Mouse (Mus musculus) testis, adult 2 months (tissue): ENCODE data around the gene Chl1. TPM values are rescaled to one million over a fixed set of nuclear protein-coding genes. Genes with fewer than 3 reads are reported as not detected.

Experiments used
- H3K27ac ChIP-seq: fragments of 200-500 bp; 2 replicates; pipeline ENCODE4 v1.5.1; 2012; ENCODE audit warnings: low read depth, low read length; ENCODE audit not compliant: control insufficient read depth, insufficient read depth
- H3K27me3 ChIP-seq: fragments of 200-500 bp; 2 replicates; pipeline ENCODE4 v1.6.1; 2012; ENCODE audit warnings: mild to moderate bottlenecking, low read length, moderate library complexity; ENCODE audit not compliant: control insufficient read depth, insufficient read depth
- H3K36me3 ChIP-seq: fragments of 200-500 bp; 2 replicates; pipeline ENCODE4 v1.6.1; 2012; ENCODE audit warnings: mild to moderate bottlenecking, low read length; ENCODE audit not compliant: control insufficient read depth, insufficient read depth
- H3K4me1 ChIP-seq: fragments of 200-500 bp; 2 replicates; pipeline ENCODE4 v1.6.1; 2012; ENCODE audit warnings: low read length; ENCODE audit not compliant: control insufficient read depth, insufficient read depth
- H3K4me3 ChIP-seq: fragments of 200-500 bp; 2 replicates; pipeline ENCODE4 v1.5.1; 2012; ENCODE audit warnings: low read depth, mild to moderate bottlenecking, low read length, moderate library complexity, mixed read lengths; ENCODE audit not compliant: control insufficient read depth
- CTCF ChIP-seq: fragments of 200-500 bp; IDR thresholded peaks from 2 replicates; pipeline ENCODE4 v1.5.1; 2012; ENCODE audit warnings: low read depth, mild to moderate bottlenecking, inconsistent platforms, low read length, moderate library complexity; ENCODE audit not compliant: control insufficient read depth, insufficient read depth, insufficient replicate concordance
- POLR2A ChIP-seq: fragments of 200-500 bp; IDR thresholded peaks from 2 replicates; pipeline ENCODE4 v1.6.1; 2012; ENCODE audit warnings: low read depth, mild to moderate bottlenecking, inconsistent platforms, low read length, moderate library complexity; ENCODE audit not compliant: control insufficient read depth
- polyA plus RNA-seq: library from polyadenylated mRNA; depleted of rRNA; stranded (reverse); fragments of >200 nt; gene quantifications from 2 replicates; pipeline ENCODE4 v1.2.3, GENCODE M21; 2012

Chl1 gene
- polyA plus RNA-seq, 1 experiment, result 192 TPM

DNA sequence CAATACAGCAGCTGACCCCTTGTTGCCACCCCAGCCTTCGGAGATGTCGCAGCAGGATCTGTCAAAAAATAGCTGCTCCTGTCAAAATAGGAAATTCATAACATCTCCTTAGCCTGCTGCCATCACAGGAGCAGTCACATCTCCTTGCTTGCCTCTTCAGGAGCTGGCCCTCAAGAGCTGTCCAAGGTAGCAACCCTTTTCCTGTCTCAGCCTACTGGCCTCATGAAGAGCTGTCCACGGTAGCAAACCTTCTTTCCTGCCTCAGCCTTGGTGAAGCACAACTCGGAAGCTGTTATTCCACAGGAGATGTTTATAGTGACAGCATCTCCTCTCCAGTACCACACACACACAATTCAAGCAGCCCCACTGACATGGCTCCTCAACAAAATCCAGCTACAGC is 243.5 kb downstream of the Chl1 start:
- no peaks in the 10 kb centered on the region for H3K4me1 ChIP-seq
- H3K4me3 ChIP-seq, result no peak overlapping the region
- no peak overlapping the region for H3K27ac ChIP-seq
- TF ChIP-seq POLR2A (no peak), CTCF (no peak)
- no peaks in the 10 kb centered on the region for H3K36me3 ChIP-seq
- H3K27me3 ChIP-seq, result no peaks in the 10 kb centered on the region

DNA sequence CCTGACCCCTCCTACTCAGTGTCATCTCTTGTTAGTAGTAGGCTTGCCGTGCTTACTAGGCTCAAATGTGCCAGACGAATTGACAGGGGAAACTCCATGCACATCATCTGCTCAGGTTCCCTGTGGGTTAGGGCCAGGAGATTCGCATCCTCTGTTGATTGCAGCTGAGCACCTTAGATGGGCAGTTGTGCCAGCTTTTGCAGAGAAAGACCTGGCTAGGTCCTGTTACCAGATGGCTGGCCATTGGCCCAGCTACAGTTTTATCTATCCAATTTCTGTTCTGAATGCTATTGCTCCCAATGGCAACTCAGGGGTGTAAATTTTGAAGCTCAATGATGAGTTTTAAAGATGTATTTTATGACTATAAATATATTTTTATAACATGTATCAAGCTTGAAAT is 256.4 kb downstream of the Chl1 start:
- H3K27me3 ChIP-seq, result no peaks in the 10 kb centered on the region
- no peaks in the 10 kb centered on the region for H3K36me3 ChIP-seq
- no peak for TF ChIP-seq POLR2A
- no peak for TF ChIP-seq CTCF
- no peak overlapping the region for H3K27ac ChIP-seq
- H3K4me3 ChIP-seq, result no peak overlapping the region
- no peaks in the 10 kb centered on the region for H3K4me1 ChIP-seq

DNA sequence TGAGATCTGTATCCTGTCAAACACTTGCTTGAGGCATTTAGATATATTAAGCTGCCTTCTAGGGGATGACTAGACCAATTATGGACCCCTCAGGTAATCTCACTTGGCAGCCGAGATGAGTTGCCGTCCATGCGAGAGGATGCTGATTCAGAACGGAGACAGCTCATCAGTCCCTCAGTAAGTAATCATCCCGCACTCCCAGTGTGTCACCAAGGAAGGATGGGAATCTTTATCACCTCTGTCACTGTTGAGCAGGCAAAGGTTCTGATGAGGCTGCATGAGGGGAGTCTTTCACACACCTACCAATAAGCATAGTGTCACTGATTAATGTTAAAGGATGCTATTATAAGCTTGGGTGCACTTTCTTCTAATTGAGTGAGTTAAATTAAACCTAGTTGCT is 270.7 kb downstream of the Chl1 start:
- TF ChIP-seq POLR2A, result no peak
- TF ChIP-seq CTCF, result no peak
- Histone ChIP-seq H3K4me1 (no peaks in the 10 kb centered on the region), H3K4me3 (no peak overlapping the region), H3K36me3 (no peaks in the 10 kb centered on the region), H3K27ac (no peak overlapping the region), H3K27me3 (no peaks in the 10 kb centered on the region)

DNA sequence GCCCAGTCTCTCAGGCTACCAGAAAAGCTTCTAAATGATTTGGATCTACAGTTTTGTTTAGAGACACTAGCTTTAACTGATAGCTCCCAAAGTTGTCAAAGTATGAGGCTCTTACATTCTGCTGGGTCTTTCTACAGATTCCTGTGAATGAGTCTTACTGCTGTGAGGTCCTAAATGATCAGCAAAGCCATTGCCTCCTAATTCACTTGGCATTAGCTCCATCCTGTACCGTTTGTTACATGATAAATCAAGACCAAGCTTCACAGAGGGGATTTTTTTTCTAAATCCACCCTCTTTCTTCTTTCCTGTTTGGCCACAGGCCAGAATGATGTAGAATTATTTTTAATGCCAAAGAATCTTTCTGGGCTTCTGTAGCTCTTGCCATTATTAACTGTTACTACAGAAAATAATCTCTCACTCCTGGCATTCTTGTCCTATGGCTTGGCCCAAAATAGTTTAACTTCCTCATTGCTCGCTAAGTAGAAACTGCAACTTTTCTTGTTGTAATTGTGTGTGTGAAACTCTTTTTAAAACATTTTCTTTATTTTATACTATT is 280.8 kb downstream of the Chl1 start:
- H3K27ac ChIP-seq, result no peak overlapping the region
- no peak for TF ChIP-seq POLR2A
- no peak for TF ChIP-seq CTCF
- H3K36me3 ChIP-seq, result no peaks in the 10 kb centered on the region
- no peak overlapping the region for H3K4me3 ChIP-seq
- no peaks in the 10 kb centered on the region for H3K27me3 ChIP-seq
- H3K4me1 ChIP-seq, result no peaks in the 10 kb centered on the region

DNA sequence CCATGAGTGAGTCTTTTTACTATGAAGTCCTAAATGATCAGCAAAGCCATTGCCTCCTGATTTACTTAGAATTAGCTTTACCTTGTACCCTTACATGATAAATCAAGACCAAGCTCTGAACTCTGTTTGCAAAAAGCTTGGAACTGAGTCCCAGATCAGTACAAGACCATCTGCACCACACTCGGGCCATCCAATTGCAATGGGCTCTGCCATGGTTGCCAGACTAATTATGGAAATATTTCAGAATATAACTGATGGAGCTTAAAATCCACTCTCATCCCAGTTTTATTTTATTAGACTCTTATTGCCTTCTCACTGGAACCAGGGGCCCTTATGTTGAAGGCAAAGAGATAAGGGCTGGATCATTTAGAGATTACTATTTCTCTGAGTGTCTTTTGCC is 284.9 kb downstream of the Chl1 start:
- no peaks in the 10 kb centered on the region for H3K27me3 ChIP-seq
- no peaks in the 10 kb centered on the region for H3K4me1 ChIP-seq
- no peak overlapping the region for H3K4me3 ChIP-seq
- H3K27ac ChIP-seq, result no peak overlapping the region
- no peak for TF ChIP-seq CTCF
- no peak for TF ChIP-seq POLR2A
- no peaks in the 10 kb centered on the region for H3K36me3 ChIP-seq
